Mouse (Mus musculus) small intestine, adult 2 months (tissue): ENCODE measurements around the gene Sptbn2.

Experiments used
- CTCF ChIP-seq: fragments of 200-500 bp; IDR thresholded peaks from 2 replicates; pipeline ENCODE4 v1.5.1; 2012; ENCODE audit warnings: low read depth, mild to moderate bottlenecking, control low read depth, inconsistent platforms, low read length, moderate library complexity, mixed read lengths; ENCODE audit not compliant: insufficient replicate concordance, insufficient read length; ENCODE audit errors: extremely low read depth
- POLR2A ChIP-seq: fragments of 200-500 bp; IDR thresholded peaks from 2 replicates; pipeline ENCODE4 v1.6.1; 2012; ENCODE audit warnings: low read depth, mild to moderate bottlenecking, control low read depth, inconsistent platforms, low read length, moderate library complexity

- TF ChIP-seq CTCF (no peak), POLR2A (no peak)
These were observed 711 bp downstream of the Sptbn2 start for GRCm38 (mm10) chr19:4711601-4712155.
